Mouse (Mus musculus) liver, embryonic 14.5 days (tissue): ENCODE data around the gene Akap5.

ENCODE experiments used
- CTCF ChIP-seq: IDR thresholded peaks from 2 replicates; pipeline ENCODE4 v1.5.1; 2016; ENCODE audit warnings: antibody characterized with exemption, low read depth, control low read depth
- EP300 ChIP-seq: IDR thresholded peaks from 2 replicates; pipeline ENCODE4 v1.6.1; 2016; ENCODE audit warnings: antibody characterized with exemption, low read depth

- TF ChIP-seq CTCF (no peak), EP300 (no peak)
These were observed 11.6 kb downstream of the Akap5 start for GRCm38 (mm10) chr12:76336111-76336965.
